Mouse (Mus musculus) liver, embryonic 16.5 days (tissue): ENCODE data around the gene Kcna3. TPM values are rescaled to one million over a fixed set of nuclear protein-coding genes. Genes with fewer than 3 reads are reported as not detected.

ENCODE experiments used
- ATAC-seq: fragments of 200-750 bp; cut with Nextera tagmentation; 2 replicates; pipeline ENCODE4 v1.8.0; 2017; ENCODE audit warnings: low read depth, mild to moderate bottlenecking, moderate number of reproducible peaks, moderate library complexity
- H3K27ac ChIP-seq: fragments of 300-500 bp; sonication (generic); 2 replicates; pipeline ENCODE4 v1.5.1; 2014; ENCODE audit warnings: mild to moderate bottlenecking, low read length
- H3K27me3 ChIP-seq: fragments of 300-500 bp; sonication (generic); 2 replicates; pipeline ENCODE4 v1.6.1; 2014; ENCODE audit warnings: low read depth, low read length, mixed read lengths; ENCODE audit not compliant: control insufficient read depth, insufficient read depth
- H3K36me3 ChIP-seq: fragments of 300-500 bp; sonication (generic); 2 replicates; pipeline ENCODE4 v1.6.1; 2014; ENCODE audit warnings: mild to moderate bottlenecking; ENCODE audit not compliant: control insufficient read depth, insufficient read depth
- H3K4me1 ChIP-seq: fragments of 300-500 bp; sonication (generic); 2 replicates; pipeline ENCODE4 v1.6.1; 2014; ENCODE audit warnings: low read depth, low read length, mixed read lengths; ENCODE audit not compliant: control insufficient read depth
- H3K4me2 ChIP-seq: fragments of 300-500 bp; sonication (generic); 2 replicates; pipeline ENCODE4 v1.6.1; 2014; ENCODE audit warnings: low read depth, low read length, mixed read lengths
- H3K4me3 ChIP-seq: fragments of 300-500 bp; sonication (generic); 2 replicates; pipeline ENCODE4 v1.5.1; 2014; ENCODE audit warnings: low read depth, mild to moderate bottlenecking, low read length
- H3K9ac ChIP-seq: fragments of 300-500 bp; sonication (generic); 2 replicates; pipeline ENCODE4 v1.6.1; 2014; ENCODE audit warnings: low read depth, low read length
- H3K9me3 ChIP-seq: fragments of 300-500 bp; sonication (generic); replicated peaks from 2 replicates; pipeline ENCODE4 v1.6.1; 2016; ENCODE audit warnings: low read length; ENCODE audit not compliant: control insufficient read depth
- WGBS: fragments of 180-500 bp; shearing (Covaris S2); extraction: QIAGEN DNeasy Blood & Tissue Kit; methylation state at CpG from one replicate; pipeline ENCODE4 v1.1.7; 2014; ENCODE audit not compliant: insufficient replicate concordance; 5-methylcytosine and 5-hydroxymethylcytosine counted together
- polyA plus RNA-seq: library from polyadenylated mRNA; unstranded; fragments of >200 nt; fragmentation: Nextera tagmentation; extraction: Ambion mirVana; gene quantifications from 2 replicates; pipeline ENCODE4 v1.2.1, GENCODE M21; 2015

Kcna3 gene
- 0.68 and 1.1 TPM in 2 replicates for polyA plus RNA-seq

DNA sequence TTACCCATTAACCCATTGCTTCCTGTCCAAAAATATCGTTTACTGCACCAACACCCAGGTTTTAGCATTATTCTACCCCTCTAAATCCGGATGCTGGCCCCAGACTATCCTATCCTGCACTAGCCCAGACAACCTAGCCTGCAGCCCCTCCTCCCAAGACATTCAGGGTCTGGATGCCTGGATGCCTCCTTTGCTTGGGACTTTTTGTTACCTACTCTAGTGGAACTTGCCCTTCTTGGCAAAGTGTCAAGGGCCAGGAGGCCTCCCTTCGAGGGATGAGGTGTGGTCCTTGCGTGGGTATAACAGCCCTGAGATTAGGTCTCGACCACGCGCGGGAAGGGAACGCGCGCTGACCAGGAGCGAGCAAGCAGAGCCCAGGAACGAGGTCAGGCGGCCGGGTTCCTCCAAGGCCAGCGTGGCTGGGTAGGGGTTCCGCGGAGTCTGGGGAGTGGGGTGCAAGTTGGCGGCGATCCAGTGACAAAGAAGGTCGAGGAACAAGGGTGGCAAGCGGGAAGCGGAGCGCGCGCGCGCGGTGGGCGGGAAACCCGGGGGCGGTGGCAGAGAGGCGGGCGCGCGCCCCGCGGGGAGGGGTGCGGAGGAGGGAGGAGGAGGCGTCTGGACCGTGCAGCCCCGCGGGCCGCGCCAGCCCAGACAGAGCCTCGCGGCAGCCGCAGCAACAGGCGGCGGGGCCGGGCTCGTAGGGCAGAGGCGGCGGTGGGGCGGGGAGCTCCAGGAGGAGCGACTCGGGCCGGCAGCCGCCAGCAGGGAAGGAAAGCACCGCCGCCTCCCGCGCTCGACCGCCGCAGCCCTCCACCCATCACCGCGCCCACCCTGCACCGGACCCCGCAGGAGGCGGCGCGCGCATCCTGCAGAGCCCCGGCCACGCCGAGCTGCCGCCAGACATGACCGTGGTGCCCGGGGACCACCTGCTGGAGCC is at the start of gene Kcna3:
Gene Kcna3 (plus strand): TSS at position 649 of the 937 bp plus-strand sequence.
- no peaks in the 10 kb centered on the region for H3K36me3 ChIP-seq
- peak; percentile 81 for ATAC-seq
- peaks cover 36% of the 10 kb centered on the region for H3K27me3 ChIP-seq
- peak within 1 kb of the TSS; percentile 28; the same call in 1 of the 2 replicates for H3K9ac ChIP-seq
- WGBS: under 1% methylated on average over 59 of the region's 80 CpGs
- no peaks in the 10 kb centered on the region; the same call in 1 of the 2 replicates for H3K4me1 ChIP-seq
- no peaks in the 10 kb centered on the region for H3K9me3 ChIP-seq
- peak within 1 kb of the TSS; percentile 62 for H3K4me3 ChIP-seq
- H3K27ac ChIP-seq: no peak within 1 kb of the TSS
- peak within 1 kb of the TSS; percentile 79 for H3K4me2 ChIP-seq

DNA sequence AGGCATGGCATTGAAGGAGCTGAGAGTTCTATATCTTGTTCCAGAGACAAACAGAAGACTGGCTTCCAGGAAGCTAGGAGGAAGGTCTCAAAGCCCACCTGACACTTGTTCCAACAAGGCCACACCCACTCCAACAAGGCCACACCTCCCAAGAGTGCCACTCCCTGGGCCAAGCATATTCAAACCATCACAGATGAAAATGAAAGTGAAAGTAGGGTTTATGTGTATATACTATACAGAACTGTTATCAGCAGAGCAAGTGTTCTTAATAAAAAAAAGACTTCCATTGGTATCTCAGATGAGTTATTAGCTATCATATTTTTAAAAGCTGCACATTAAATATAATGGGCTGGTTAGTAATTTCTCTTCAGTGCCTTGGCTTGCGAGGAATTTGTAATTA is 44.6 kb upstream of the Kcna3 start:
- Histone ChIP-seq H3K27me3 (no peaks in the 10 kb centered on the region), H3K9me3 (no peaks in the 10 kb centered on the region), H3K36me3 (no peaks in the 10 kb centered on the region), H3K4me3 (no peak overlapping the region), H3K4me1 (no peaks in the 10 kb centered on the region), H3K9ac (no peak overlapping the region), H3K4me2 (no peak overlapping the region), H3K27ac (no peak overlapping the region)
- no peak for ATAC-seq
- 78% methylated on average over 1 of the region's 1 CpGs for WGBS

DNA sequence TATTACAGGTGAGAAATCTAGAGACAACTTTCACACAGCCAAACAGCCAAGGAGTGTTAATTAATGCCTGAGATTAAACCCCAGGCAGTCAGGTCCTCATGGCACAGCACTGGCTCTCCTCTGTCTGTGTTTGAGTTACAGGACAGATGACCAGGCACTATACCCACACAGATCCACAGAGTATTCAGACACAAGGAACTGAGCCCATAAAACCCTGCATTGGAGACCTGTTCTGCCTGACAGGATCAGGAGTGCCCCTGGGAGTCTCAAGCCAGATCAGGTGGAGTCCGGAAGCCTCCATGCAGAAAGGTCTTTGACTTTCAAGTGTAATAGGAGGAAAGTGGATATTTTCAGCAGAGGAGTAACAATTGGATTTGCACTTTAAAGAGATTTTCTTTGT is 40.6 kb upstream of the Kcna3 start:
- H3K4me1 ChIP-seq: no peaks in the 10 kb centered on the region
- no peaks in the 10 kb centered on the region for H3K36me3 ChIP-seq
- no peak for ATAC-seq
- no peak overlapping the region for H3K27ac ChIP-seq
- WGBS: 58% methylated on average over 1 of the region's 1 CpGs
- no peaks in the 10 kb centered on the region for H3K9me3 ChIP-seq
- H3K4me3 ChIP-seq: no peak overlapping the region
- no peak overlapping the region for H3K9ac ChIP-seq
- no peak overlapping the region for H3K4me2 ChIP-seq
- H3K27me3 ChIP-seq: no peaks in the 10 kb centered on the region

DNA sequence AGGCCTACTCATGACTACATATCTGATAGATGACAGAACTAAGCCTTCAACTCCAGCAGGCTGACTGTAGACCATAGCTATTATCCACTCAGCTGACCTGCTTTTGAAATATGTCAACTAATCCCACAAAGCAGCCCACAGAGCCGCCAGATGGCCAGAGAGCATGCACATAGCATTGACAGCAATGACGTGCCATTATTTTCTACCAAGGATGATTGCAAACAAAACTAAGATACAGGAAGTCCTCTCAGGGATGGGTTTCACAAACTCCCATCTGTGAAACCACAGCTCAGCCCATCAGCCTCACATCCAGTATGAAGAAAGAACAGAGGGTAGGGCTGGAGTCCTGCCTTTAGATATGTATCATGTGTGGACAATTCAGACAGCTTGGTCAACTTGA is 39.8 kb upstream of the Kcna3 start:
- no peaks in the 10 kb centered on the region for H3K9me3 ChIP-seq
- H3K9ac ChIP-seq: no peak overlapping the region
- 19% methylated on average over 2 of the region's 2 CpGs for WGBS
- no peak for ATAC-seq
- H3K27me3 ChIP-seq: no peaks in the 10 kb centered on the region
- H3K27ac ChIP-seq: no peak overlapping the region
- H3K4me3 ChIP-seq: no peak overlapping the region
- no peaks in the 10 kb centered on the region for H3K36me3 ChIP-seq
- H3K4me1 ChIP-seq: no peaks in the 10 kb centered on the region
- H3K4me2 ChIP-seq: no peak overlapping the region

DNA sequence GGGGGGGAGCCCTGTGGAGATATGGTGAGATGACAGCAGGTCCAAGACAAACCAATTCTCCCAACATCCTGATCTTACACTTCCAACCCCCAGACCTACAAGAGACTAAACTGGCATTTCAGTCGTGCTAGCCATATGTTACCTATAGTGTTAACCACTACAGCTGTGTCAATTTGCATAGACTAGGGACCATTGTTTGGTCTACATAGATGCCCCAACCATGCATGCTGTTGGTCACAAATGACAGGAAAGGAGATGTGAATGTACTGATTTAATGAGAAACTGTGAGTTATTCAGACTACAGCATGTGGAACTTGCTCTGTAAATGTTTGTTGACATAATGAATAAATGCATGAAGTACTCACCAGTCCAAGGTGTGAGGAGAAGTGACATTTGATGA is 37.6 kb upstream of the Kcna3 start:
- Histone ChIP-seq H3K4me3 (no peak overlapping the region), H3K36me3 (no peaks in the 10 kb centered on the region), H3K4me1 (no peaks in the 10 kb centered on the region), H3K27ac (no peak overlapping the region), H3K27me3 (no peaks in the 10 kb centered on the region), H3K4me2 (no peak overlapping the region), H3K9me3 (no peaks in the 10 kb centered on the region), H3K9ac (no peak overlapping the region)
- 45% methylated on average over 1 of the region's 1 CpGs for WGBS
- no peak for ATAC-seq

DNA sequence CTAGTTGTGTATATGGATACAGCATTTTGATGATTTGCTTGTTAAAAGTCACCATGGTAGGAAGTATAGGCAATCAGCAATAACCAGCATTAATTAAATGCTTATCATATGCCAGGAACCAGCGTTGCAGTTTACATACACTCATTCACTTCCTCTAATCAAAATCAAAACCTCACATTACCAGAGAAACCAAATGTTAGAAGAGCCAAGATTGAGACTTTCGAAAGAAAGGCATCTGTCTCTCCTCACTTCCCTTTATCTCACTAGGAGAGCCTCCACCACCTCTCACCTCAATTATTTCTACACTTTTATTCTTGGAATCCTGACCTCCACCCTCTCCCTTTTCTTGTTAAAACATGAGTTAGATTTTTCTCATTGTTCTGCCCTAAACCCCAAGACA is 35.8 kb upstream of the Kcna3 start:
- H3K4me1 ChIP-seq: no peaks in the 10 kb centered on the region
- H3K9me3 ChIP-seq: no peaks in the 10 kb centered on the region
- H3K4me3 ChIP-seq: no peak overlapping the region
- 42% methylated on average over 2 of the region's 2 CpGs for WGBS
- no peak overlapping the region for H3K4me2 ChIP-seq
- H3K36me3 ChIP-seq: no peaks in the 10 kb centered on the region
- no peak overlapping the region for H3K9ac ChIP-seq
- no peaks in the 10 kb centered on the region for H3K27me3 ChIP-seq
- no peak for ATAC-seq
- no peak overlapping the region for H3K27ac ChIP-seq

DNA sequence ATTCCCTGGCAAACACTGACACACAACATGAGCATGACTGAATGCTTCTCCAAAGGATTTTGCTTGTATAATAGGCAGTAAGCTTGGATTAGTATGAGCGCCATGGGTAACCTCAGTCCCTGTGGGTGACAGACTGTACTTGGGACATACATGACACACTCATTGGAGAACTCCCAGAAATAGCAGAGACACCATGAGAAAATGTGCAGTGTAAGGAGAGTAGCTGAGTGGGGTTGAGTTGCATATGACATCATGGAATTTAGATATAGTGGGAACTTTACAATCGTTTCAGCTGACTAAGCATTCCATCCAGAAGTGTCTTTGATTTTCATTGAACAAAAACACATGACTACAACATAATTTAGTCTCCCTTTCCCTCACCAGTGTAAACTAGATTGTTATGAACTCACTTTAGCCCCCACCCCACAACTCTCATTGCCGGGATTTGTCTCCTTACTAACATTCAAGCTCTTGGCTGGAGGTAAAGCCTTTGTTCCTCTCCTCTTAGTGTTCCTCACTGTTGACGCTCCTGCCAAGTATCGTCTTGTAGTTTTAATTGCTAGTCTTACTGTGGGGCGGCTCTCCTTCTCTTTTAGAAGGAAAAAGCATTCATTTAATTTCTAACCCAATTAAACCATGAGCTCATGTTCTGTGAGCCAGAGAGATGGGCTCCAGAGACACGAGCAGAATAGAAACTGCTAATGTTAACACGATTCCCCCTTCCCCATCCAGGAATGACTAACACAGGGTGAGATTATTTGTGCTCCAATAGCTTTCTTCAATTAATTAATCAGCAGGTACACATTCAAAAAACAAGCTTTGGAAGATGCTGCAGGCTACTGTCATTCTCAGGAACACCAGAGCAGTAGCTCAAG is 33.5 kb upstream of the Kcna3 start:
- 69% methylated on average over 8 of the region's 8 CpGs for WGBS
- H3K9ac ChIP-seq: no peak overlapping the region
- no peak overlapping the region for H3K4me3 ChIP-seq

DNA sequence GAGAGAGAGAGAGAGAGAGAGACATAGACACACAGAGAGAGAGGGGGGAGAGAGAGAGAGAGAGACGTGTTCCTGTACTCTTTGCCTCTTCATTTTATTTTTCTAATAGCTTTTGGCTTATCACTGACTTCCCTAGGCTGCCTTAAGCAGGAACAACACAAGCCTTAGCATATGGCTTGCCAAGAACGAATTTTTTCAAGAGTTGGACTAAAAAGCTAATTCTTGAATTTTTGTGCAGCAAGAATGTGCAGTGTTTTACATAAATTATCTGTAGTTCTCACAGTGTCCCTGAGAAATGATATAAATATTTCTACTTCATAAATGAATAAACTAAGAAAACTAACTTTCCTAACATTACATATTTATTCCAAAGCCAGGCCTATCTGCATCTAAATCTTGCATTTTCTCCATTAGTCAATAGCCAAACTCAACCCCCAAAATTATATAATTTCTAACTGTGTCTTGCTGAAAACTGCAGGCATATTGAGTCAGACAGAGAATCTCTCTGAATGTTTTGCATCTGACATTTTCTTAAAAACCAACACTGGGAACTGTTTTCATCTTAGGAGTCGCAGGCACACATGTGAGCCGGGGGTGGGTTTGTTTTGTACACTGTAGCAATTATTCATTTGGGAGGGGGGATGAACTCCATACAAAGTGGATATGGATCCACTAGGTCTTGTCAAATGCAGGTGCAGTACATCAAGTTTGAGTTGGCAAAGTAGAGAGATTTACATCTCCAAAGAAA is 26.5 kb upstream of the Kcna3 start:
- ATAC-seq: no peak
- Histone ChIP-seq H3K4me1 (no peaks in the 10 kb centered on the region), H3K36me3 (no peaks in the 10 kb centered on the region), H3K9me3 (no peaks in the 10 kb centered on the region), H3K9ac (no peak overlapping the region), H3K27ac (no peak overlapping the region), H3K4me3 (no peak overlapping the region), H3K4me2 (no peak overlapping the region), H3K27me3 (no peaks in the 10 kb centered on the region)
- 49% methylated on average over 4 of the region's 4 CpGs for WGBS

More for the DNA sequence above, 33.5 kb upstream of the Kcna3 start:
- H3K27ac ChIP-seq: no peak overlapping the region
- no peaks in the 10 kb centered on the region for H3K9me3 ChIP-seq
- no peak overlapping the region for H3K4me2 ChIP-seq
- no peak for ATAC-seq
- H3K36me3 ChIP-seq: no peaks in the 10 kb centered on the region
- no peaks in the 10 kb centered on the region for H3K27me3 ChIP-seq
- H3K4me1 ChIP-seq: no peaks in the 10 kb centered on the region
